Mouse (Mus musculus): ENCODE measurements at regions not wholly inside any gene's neighbourhood (a gene's known extent, or its start where the extent isn't known, plus 50 kb on each side); places are given as distances from the start of the nearest gene placed in this dataset.

DNA sequence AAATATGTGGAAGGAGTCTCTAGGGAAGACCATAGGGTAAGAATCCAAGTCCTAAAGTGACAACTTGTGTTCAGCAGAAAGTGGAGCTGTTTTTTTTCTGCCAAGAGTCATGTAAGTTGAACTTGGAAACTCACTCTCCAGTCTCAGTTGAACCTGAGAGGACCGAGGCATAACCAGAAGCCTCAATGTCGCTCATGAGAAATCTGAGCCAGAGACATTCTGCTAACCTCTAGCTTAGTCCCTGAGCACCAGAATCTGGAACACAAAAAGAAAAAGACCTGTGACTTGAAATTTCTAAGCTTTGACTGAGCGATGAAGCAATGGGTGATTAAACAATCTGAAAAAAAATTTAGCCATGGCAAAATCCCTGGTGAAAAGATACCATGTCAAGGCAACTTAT lies 1175.0 kb downstream of the Gsdmc2 start:
- no peak for TF ChIP-seq POLR2A (IDR thresholded peaks at IDR 0.05; ENCODE audit: insufficient read depth, low read depth, low read length)
- TF ChIP-seq CTCF (IDR thresholded peaks at IDR 0.05), result no peak
- no peak for TF ChIP-seq EP300 (IDR thresholded peaks at IDR 0.05; ENCODE audit: insufficient read depth, low read depth, low read length)

All from heart, adult 2 months (tissue).